Mouse (Mus musculus) Patski (cell line): ENCODE measurements around the gene Comt. TPM values are rescaled to one million over a fixed set of nuclear protein-coding genes. Genes with fewer than 3 reads are reported as not detected.

Experiments
- ATAC-seq: fragments of 100-300 bp; one replicate; pipeline ENCODE4 v1.8.0; 2021
- CTCF ChIA-PET: fragments of 350-600 bp; sonication (Branson Sonifier 250); formaldehyde crosslinking; loops from one replicate; lab custom pipeline; 2022; ENCODE audit warnings: inconsistent platforms; lab: Charles Lee
- POLR2A ChIA-PET: fragments of 350-600 bp; sonication (Branson Sonifier 250); formaldehyde crosslinking; loops from one replicate; lab custom pipeline; 2022; ENCODE audit warnings: antibody characterized with exemption, inconsistent platforms; lab: Charles Lee
- DNase-seq: peaks from one replicate; pipeline ENCODE4 v3.0.0-alpha.2; 2011; ENCODE audit warnings: low read depth, low spot score
- H3K27me3 ChIP-seq: fragments of 371-371 bp; one replicate; pipeline ENCODE4 v1.5.1; 2021
- CTCF ChIP-seq: fragments of 100-300 bp; IDR thresholded peaks from one replicate; pipeline ENCODE4 v1.5.1; 2021
- in situ Hi-C: fragments of 300-500 bp; cut with MboI; formaldehyde crosslinking; loops from 3 replicates; pipeline ENCODE4 v1.11.1; 2018; ENCODE audit warnings: low pct_unique_long_range_greater_than_20kb, mixed read lengths
- polyA plus RNA-seq: library from polyadenylated mRNA; unstranded; gene quantifications from one replicate; pipeline ENCODE4 v1.2.3, GENCODE M21; 2021

The Comt gene
- polyA plus RNA-seq, 1 experiment from 2014 or later: 229 TPM

- ATAC-seq (no peak), DNase-seq (no peak)
- no peaks in the 10 kb centered on the region for H3K27me3 ChIP-seq
- TF ChIP-seq CTCF: no peak
- in situ Hi-C loops: no loop called here
- POLR2A ChIA-PET: no interaction called here
- CTCF ChIA-PET: interaction anchor here (1.8 kb wide), 1 partner anchor 13 kb away, joined by 3 read pairs; no protein-coding TSS in a partner anchor
These were observed 49.4 kb downstream of the Comt start for GRCm38 (mm10) chr16:18377203-18377602.

GRCm38 (mm10) chr16:18376297-18376954, 50.2 kb downstream of the Comt start:
- in situ Hi-C loops: no loop called here
- no peak for TF ChIP-seq CTCF
- ATAC-seq: no peak
- DNase-seq: no peak
- ChIA-PET POLR2A (no interaction called here), CTCF (interaction anchor here (1.4 to 1.8 kb wide), 2 partner anchors 11 to 14 kb away, joined by 3 read pairs; no protein-coding TSS in a partner anchor)
- H3K27me3 ChIP-seq: no peaks in the 10 kb centered on the region

GRCm38 (mm10) chr16:18373632-18374031, 53.0 kb downstream of the Comt start:
- ATAC-seq (no peak), DNase-seq (no peak)
- POLR2A ChIA-PET: no interaction called here
- H3K27me3 ChIP-seq: no peaks in the 10 kb centered on the region
- in situ Hi-C loops: no loop called here
- CTCF ChIA-PET: no interaction called here
- no peak for TF ChIP-seq CTCF

- no peaks in the 10 kb centered on the region for H3K27me3 ChIP-seq
- ChIA-PET CTCF (no interaction called here), POLR2A (no interaction called here)
- DNase-seq (no peak), ATAC-seq (no peak)
- in situ Hi-C loops: no loop called here
- TF ChIP-seq CTCF: no peak
These were observed 56.5 kb downstream of the Comt start for GRCm38 (mm10) chr16:18370197-18370596.

GRCm38 (mm10) chr16:18366849-18367248, 59.8 kb downstream of the Comt start:
- CTCF ChIA-PET: interaction anchor here (1.5 kb wide), 1 partner anchor 28 kb away, joined by 3 read pairs; no protein-coding TSS in a partner anchor
- POLR2A ChIA-PET: no interaction called here

GRCm38 (mm10) chr16:18362948-18363347, 63.7 kb downstream of the Comt start:
- DNase-seq (no peak), ATAC-seq (no peak)
- ChIA-PET POLR2A (no interaction called here), CTCF (no interaction called here)
- H3K27me3 ChIP-seq: no peaks in the 10 kb centered on the region
- in situ Hi-C loops: no loop called here
- TF ChIP-seq CTCF: no peak

More at GRCm38 (mm10) chr16:18366849-18367248, 59.8 kb downstream of the Comt start:
- TF ChIP-seq CTCF: no peak
- H3K27me3 ChIP-seq: no peaks in the 10 kb centered on the region
- in situ Hi-C loops: no loop called here
- DNase-seq: no peak
- ATAC-seq: no peak

GRCm38 (mm10) chr16:18360151-18360805, 66.4 kb downstream of the Comt start:
- ChIA-PET CTCF (interaction anchor here (0.6 to 1.2 kb wide), 2 partner anchors 12 to 46 kb away, joined by 4 read pairs; no protein-coding TSS in a partner anchor), POLR2A (no interaction called here)
- DNase-seq (no peak), ATAC-seq (no peak)
- H3K27me3 ChIP-seq: no peaks in the 10 kb centered on the region
- in situ Hi-C loops: no loop called here
- no peak for TF ChIP-seq CTCF

- in situ Hi-C loops: no loop called here
- ChIA-PET CTCF (interaction anchor here (0.9 to 1.4 kb wide), 3 partner anchors 9 to 48 kb away, joined by 3 read pairs; no protein-coding TSS in a partner anchor), POLR2A (interaction anchor here (0.7 to 0.9 kb wide), 2 partner anchors 23 to 48 kb away, joined by 3 to 4 read pairs; no protein-coding TSS in a partner anchor)
- no peak for ATAC-seq
- no peak for TF ChIP-seq CTCF
- H3K27me3 ChIP-seq: no peaks in the 10 kb centered on the region
- DNase-seq: no peak
These were observed 68.7 kb downstream of the Comt start for GRCm38 (mm10) chr16:18357977-18358376.

- CTCF ChIA-PET: interaction anchor here (0.8 to 1.4 kb wide), 4 partner anchors 8 to 201 kb away, joined by 3 read pairs; no protein-coding TSS in a partner anchor
- POLR2A ChIA-PET: no interaction called here
- TF ChIP-seq CTCF: no peak
- DNase-seq (no peak), ATAC-seq (no peak)
- in situ Hi-C loops: no loop called here
- H3K27me3 ChIP-seq: no peaks in the 10 kb centered on the region
These were observed 69.7 kb downstream of the Comt start for GRCm38 (mm10) chr16:18356961-18357360.

Other genes starting within 250 kb of the Comt start
- not detected for gene Ccdc188, start 209.0 kb downstream of the Comt start, polyA plus RNA-seq
- gene Zdhhc8, start 191.7 kb downstream of the Comt start, polyA plus RNA-seq: 34.4 TPM
- 66.4 TPM for gene Trmt2a, start 178.2 kb downstream of the Comt start, polyA plus RNA-seq
- gene Ranbp1, start 178.1 kb downstream of the Comt start, polyA plus RNA-seq: 216 TPM
- 7.6 TPM for gene Gm49776, start 168.5 kb downstream of the Comt start, polyA plus RNA-seq
- 24.2 TPM for gene Dgcr8, start 137.6 kb downstream of the Comt start, polyA plus RNA-seq
- 23.7 TPM for gene Tango2, start 78.7 kb downstream of the Comt start, polyA plus RNA-seq
- gene Arvcf, start 78.7 kb downstream of the Comt start, polyA plus RNA-seq: 25.6 TPM
- 25.2 TPM for gene Txnrd2, start 468 bp downstream of the Comt start, polyA plus RNA-seq
- 9.9 TPM for gene Gnb1l, start 71.9 kb upstream of the Comt start, polyA plus RNA-seq
- 9.1 TPM for gene Rtl10, start 72.0 kb upstream of the Comt start, polyA plus RNA-seq
- gene Tbx1, start 163.8 kb upstream of the Comt start, polyA plus RNA-seq: 0.13 TPM
- 0.91 TPM for gene Gp1bb, start 195.6 kb upstream of the Comt start, polyA plus RNA-seq
- 6.1 TPM for gene Gm49601, start 199.6 kb upstream of the Comt start, polyA plus RNA-seq
- gene Sept5, start 203.1 kb upstream of the Comt start, polyA plus RNA-seq: 28.2 TPM